26 mouse cellular contexts compared by ENCODE assay signal in the genomic region with DNA sequence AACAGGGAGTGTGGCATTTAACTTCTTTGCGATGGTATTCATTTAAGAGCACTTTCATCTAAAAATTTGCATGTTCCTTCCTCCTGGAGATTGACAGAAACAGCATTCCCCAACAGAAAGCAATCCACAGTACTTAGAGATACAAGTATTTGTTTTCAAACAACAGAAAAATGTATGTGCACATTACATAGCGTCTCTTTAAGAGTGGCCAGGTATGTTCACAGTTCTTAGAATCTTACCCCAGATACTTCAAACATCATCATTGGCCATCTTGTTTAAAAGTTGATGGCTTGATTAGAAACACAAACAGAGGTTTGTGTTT. TPM values are rescaled to one million over a fixed set of nuclear protein-coding genes. Genes with fewer than 3 reads are reported as not detected.
"Had no signal": no experiment of that assay in that cellular context is flagged by ENCODE, and none has a peak within 500 bp of the region (broad histone marks: within the 10 kb centered on the region; RNA-seq: fewer than 3 reads in every experiment).

No protein-coding gene starts in this region.

- H3K4me2 ChIP-seq: embryonic facial prominence, embryonic 15.5 days; forebrain, embryonic 12.5 days; forebrain, embryonic 13.5 days; forebrain, embryonic 15.5 days had no signal

- H3K4me1 ChIP-seq: forebrain, embryonic 13.5 days; forebrain, embryonic 15.5 days had no signal

- ATAC-seq: forebrain, embryonic 13.5 days; forebrain, embryonic 14.5 days; forebrain, embryonic 15.5 days; forebrain, embryonic 16.5 days; forebrain, postnatal 0 days had no signal

- H3K36me3 ChIP-seq: embryonic facial prominence, embryonic 15.5 days; forebrain, embryonic 10.5 days; forebrain, embryonic 12.5 days; forebrain, embryonic 15.5 days had no signal

- H3K9ac ChIP-seq: embryonic facial prominence, embryonic 15.5 days; forebrain, embryonic 12.5 days; forebrain, embryonic 13.5 days; forebrain, embryonic 15.5 days; forebrain, postnatal 0 days had no signal

- DNase-seq: cerebellum, adult 18-20 months; cerebellum, adult 2 months; cerebellum, adult 8-10 months; cerebellum, adult 9-10 months; cerebellum, adult 9-11 months; cerebellum, postnatal 10 days; cerebellum, postnatal 14 days; cerebellum, postnatal 25 days; cerebellum, postnatal 36 days; forebrain, postnatal 0 days; gastrocnemius, adult 2 months; gastrocnemius, postnatal 10 days; gastrocnemius, postnatal 14 days; gastrocnemius, postnatal 25 days; gastrocnemius, postnatal 36 days; heart, adult 11 months; heart, adult 18-20 months; heart, adult 2 months had no signal

- H3K9me3 ChIP-seq: embryonic facial prominence, embryonic 15.5 days; forebrain, embryonic 10.5 days; forebrain, embryonic 12.5 days; forebrain, embryonic 13.5 days; forebrain, embryonic 15.5 days had no signal

- H3K27ac ChIP-seq: embryonic facial prominence, embryonic 15.5 days; forebrain, embryonic 10.5 days; forebrain, embryonic 12.5 days; forebrain, embryonic 13.5 days; forebrain, embryonic 15.5 days; gastrocnemius, adult 2 months; heart, adult 2 months had no signal

- H3K27me3 ChIP-seq: embryonic facial prominence, embryonic 15.5 days; forebrain, embryonic 12.5 days; forebrain, embryonic 13.5 days; forebrain, embryonic 15.5 days had no signal

- H3K4me3 ChIP-seq: embryonic facial prominence, embryonic 15.5 days; erythroblast, embryonic 14.5 days; forebrain, embryonic 10.5 days; forebrain, embryonic 12.5 days; forebrain, embryonic 13.5 days; forebrain, embryonic 15.5 days; gastrocnemius, adult 2 months; heart, adult 2 months had no signal

RNA-seq across cellular contexts. Expression of a gene that starts 38.4 kb away (rescaled TPM):
- polyA plus RNA-seq: erythroblast, embryonic 14.5 days had no signal
